Mouse (Mus musculus) brain, embryonic 14.5 days (tissue): Measurements from ENCODE around the gene Emc8.

ENCODE experiments used
- CTCF ChIP-seq: fragments of 200-500 bp; IDR thresholded peaks from 2 replicates; pipeline ENCODE4 v1.5.1; 2012; ENCODE audit warnings: inconsistent platforms, mild to moderate bottlenecking, moderate library complexity, borderline replicate concordance; ENCODE audit not compliant: insufficient read depth, insufficient read length; ENCODE audit errors: extremely low read depth
- POLR2A ChIP-seq: fragments of 200-500 bp; IDR thresholded peaks from 2 replicates; pipeline ENCODE4 v1.6.1; 2012; ENCODE audit warnings: mild to moderate bottlenecking, inconsistent platforms, borderline replicate concordance; ENCODE audit not compliant: poor library complexity, insufficient read depth, insufficient read length, severe bottlenecking; ENCODE audit errors: extremely low read depth

GRCm38 (mm10) chr8:120630031-120630430 lies 38.3 kb downstream of the Emc8 start:
- TF ChIP-seq CTCF, result no peak
- no peak for TF ChIP-seq POLR2A
